Mouse (Mus musculus): Measurements from ENCODE around the gene Top3b.

- TF ChIP-seq POLR2A (IDR thresholded peaks at IDR 0.05; ENCODE audit: extremely low read depth, insufficient read depth, low read length) = no peak
- TF ChIP-seq CTCF (IDR thresholded peaks at IDR 0.05; ENCODE audit: low read depth, low read length) = no peak
Observed at GRCm38 (mm10) chr16:16865696-16866561, 4.6 kb upstream of the Top3b start.

Data from liver, adult 2 months (tissue).